Mouse (Mus musculus) midbrain, embryonic 14.5 days (tissue): ENCODE measurements at regions not wholly inside any gene's neighbourhood (a gene's known extent, or its start where the extent isn't known, plus 50 kb on each side); places are given as distances from the start of the nearest gene placed in this dataset.

Source experiments
- ATAC-seq: fragments of 200-750 bp; cut with Nextera tagmentation; 2 replicates; pipeline ENCODE4 v1.8.0; 2017; ENCODE audit warnings: moderate number of reproducible peaks, moderate library complexity; ENCODE audit not compliant: low FRiP score, low TSS enrichment
- DNase-seq: peaks from one replicate; pipeline ENCODE4 v3.0.0-alpha.2; 2015
- H3K27ac ChIP-seq: fragments of 300-500 bp; sonication (generic); replicated peaks from 2 replicates; pipeline ENCODE4 v1.5.1; 2014; ENCODE audit warnings: mild to moderate bottlenecking, low read depth, low read length, moderate library complexity
- H3K27me3 ChIP-seq: fragments of 300-500 bp; sonication (generic); 2 replicates; pipeline ENCODE4 v1.6.1; 2014; ENCODE audit warnings: low read length, control low read depth, mixed read lengths; ENCODE audit not compliant: control insufficient read depth, insufficient read depth
- H3K36me3 ChIP-seq: fragments of 300-500 bp; sonication (generic); 2 replicates; pipeline ENCODE4 v1.6.1; 2014; ENCODE audit warnings: low read length, control low read depth; ENCODE audit not compliant: control insufficient read depth, insufficient read depth
- H3K4me1 ChIP-seq: fragments of 300-500 bp; sonication (generic); 2 replicates; pipeline ENCODE4 v1.6.1; 2014; ENCODE audit warnings: mild to moderate bottlenecking, antibody characterized with exemption, low read length, control low read depth; ENCODE audit not compliant: control insufficient read depth, insufficient read depth
- H3K4me2 ChIP-seq: fragments of 300-500 bp; sonication (generic); 2 replicates; pipeline ENCODE4 v1.6.1; 2014; ENCODE audit warnings: mild to moderate bottlenecking, low read length, moderate library complexity
- H3K4me3 ChIP-seq: fragments of 300-500 bp; sonication (generic); replicated peaks from 2 replicates; pipeline ENCODE4 v1.5.1; 2014; ENCODE audit warnings: low read depth, low read length
- H3K9ac ChIP-seq: fragments of 300-500 bp; sonication (generic); replicated peaks from 2 replicates; pipeline ENCODE4 v1.6.1; 2014; ENCODE audit warnings: mild to moderate bottlenecking, low read length, moderate library complexity
- H3K9me3 ChIP-seq: fragments of 300-500 bp; sonication (generic); 2 replicates; pipeline ENCODE4 v1.6.1; 2016; ENCODE audit warnings: low read length, control low read depth, mixed read lengths; ENCODE audit not compliant: control insufficient read depth
- WGBS: fragments of 180-500 bp; shearing (Covaris S2); extraction: QIAGEN DNeasy Blood & Tissue Kit; methylation state at CpG from one replicate; pipeline ENCODE4 v1.1.7; 2014; 5-methylcytosine and 5-hydroxymethylcytosine counted together

GRCm38 (mm10) chr2:143133931-143134330 lies 55.7 kb downstream of the Otor start:
- ATAC-seq: no peak
- Histone ChIP-seq H3K27me3 (no peaks in the 10 kb centered on the region), H3K9ac (no peak overlapping the region), H3K36me3 (no peaks in the 10 kb centered on the region), H3K9me3 (no peaks in the 10 kb centered on the region), H3K4me1 (no peaks in the 10 kb centered on the region), H3K4me3 (no peak overlapping the region), H3K4me2 (no peak overlapping the region), H3K27ac (no peak overlapping the region)
- DNase-seq: no peak
- WGBS: 91% methylated on average over 2 of the region's 2 CpGs

- no peaks in the 10 kb centered on the region for H3K27me3 ChIP-seq
- no peaks in the 10 kb centered on the region for H3K4me1 ChIP-seq
- DNase-seq (peak; percentile 62), ATAC-seq (no peak)
- H3K9me3 ChIP-seq: no peaks in the 10 kb centered on the region
- 74% methylated on average over 3 of the region's 3 CpGs for WGBS
- H3K27ac ChIP-seq: no peak overlapping the region
- no peak overlapping the region for H3K4me2 ChIP-seq
- H3K36me3 ChIP-seq: no peaks in the 10 kb centered on the region
- no peak overlapping the region for H3K9ac ChIP-seq
- no peak overlapping the region for H3K4me3 ChIP-seq
Observed at GRCm38 (mm10) chr2:143149189-143149588, 70.9 kb downstream of the Otor start.

- Histone ChIP-seq H3K27me3 (no peaks in the 10 kb centered on the region), H3K36me3 (no peaks in the 10 kb centered on the region), H3K4me1 (no peaks in the 10 kb centered on the region), H3K4me2 (no peak overlapping the region), H3K9me3 (no peaks in the 10 kb centered on the region), H3K4me3 (no peak overlapping the region), H3K9ac (no peak overlapping the region), H3K27ac (no peak overlapping the region)
- ATAC-seq: no peak
- DNase-seq: no peak
- WGBS: 86% methylated on average over 8 of the region's 8 CpGs
Observed at GRCm38 (mm10) chr2:143164081-143164984, 86.1 kb downstream of the Otor start.

DNA sequence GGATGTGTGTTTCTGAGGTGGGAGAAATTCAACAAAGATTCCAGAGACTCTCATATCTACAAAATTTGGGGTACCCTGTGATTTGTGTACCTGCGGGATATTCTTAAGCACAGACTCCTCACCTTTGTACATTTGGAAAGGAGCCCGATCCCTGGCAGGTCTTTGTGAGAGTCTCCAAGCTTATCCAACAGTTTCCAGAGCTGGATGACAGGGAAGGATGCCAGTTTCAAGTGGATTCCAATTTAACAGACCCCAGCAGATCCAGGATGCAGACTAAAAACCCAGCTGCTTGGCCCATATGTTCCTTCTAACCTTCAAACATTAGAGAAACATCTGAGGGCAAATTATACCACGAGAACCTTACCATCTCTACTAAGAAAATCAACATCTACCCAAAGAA lies 88.5 kb downstream of the Otor start:
- Histone ChIP-seq H3K4me2 (no peak overlapping the region), H3K27me3 (no peaks in the 10 kb centered on the region), H3K27ac (no peak overlapping the region), H3K9ac (no peak overlapping the region), H3K4me1 (no peaks in the 10 kb centered on the region), H3K9me3 (no peaks in the 10 kb centered on the region), H3K36me3 (no peaks in the 10 kb centered on the region), H3K4me3 (no peak overlapping the region)
- ATAC-seq (no peak), DNase-seq (no peak)
- 82% methylated on average over 3 of the region's 3 CpGs for WGBS

- ATAC-seq (no peak), DNase-seq (no peak)
- Histone ChIP-seq H3K4me1 (no peaks in the 10 kb centered on the region), H3K9me3 (no peaks in the 10 kb centered on the region), H3K27me3 (no peaks in the 10 kb centered on the region), H3K4me2 (no peak overlapping the region), H3K9ac (no peak overlapping the region), H3K36me3 (no peaks in the 10 kb centered on the region), H3K27ac (no peak overlapping the region), H3K4me3 (no peak overlapping the region)
- WGBS: 56% methylated on average over 2 of the region's 2 CpGs
Observed at GRCm38 (mm10) chr2:143170648-143171047, 92.4 kb downstream of the Otor start.

DNA sequence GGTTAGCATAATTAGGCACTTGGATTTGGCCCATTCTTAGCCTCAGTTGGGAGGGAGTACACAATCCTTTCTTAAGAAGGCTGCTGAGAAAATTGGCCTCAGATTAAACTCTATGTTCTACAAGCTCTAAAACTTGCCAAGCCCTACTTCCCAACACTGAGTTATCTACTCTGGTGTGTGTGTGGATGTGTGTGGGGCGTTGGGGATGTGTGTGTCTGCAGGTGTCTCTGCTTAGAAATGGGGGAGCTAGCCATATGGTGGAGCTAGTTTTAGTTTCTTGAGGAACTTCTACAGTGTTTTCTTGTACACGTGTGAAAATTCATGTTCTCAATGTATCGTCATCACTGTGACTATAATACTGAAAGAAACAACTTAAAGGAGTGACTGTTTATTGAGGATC lies 106.3 kb downstream of the Otor start:
- ATAC-seq (no peak), DNase-seq (no peak)
- Histone ChIP-seq H3K27ac (no peak overlapping the region), H3K4me1 (no peaks in the 10 kb centered on the region), H3K4me2 (no peak overlapping the region), H3K9ac (no peak overlapping the region), H3K36me3 (no peaks in the 10 kb centered on the region), H3K27me3 (no peaks in the 10 kb centered on the region), H3K4me3 (no peak overlapping the region), H3K9me3 (no peaks in the 10 kb centered on the region)
- 80% methylated on average over 3 of the region's 3 CpGs for WGBS

DNA sequence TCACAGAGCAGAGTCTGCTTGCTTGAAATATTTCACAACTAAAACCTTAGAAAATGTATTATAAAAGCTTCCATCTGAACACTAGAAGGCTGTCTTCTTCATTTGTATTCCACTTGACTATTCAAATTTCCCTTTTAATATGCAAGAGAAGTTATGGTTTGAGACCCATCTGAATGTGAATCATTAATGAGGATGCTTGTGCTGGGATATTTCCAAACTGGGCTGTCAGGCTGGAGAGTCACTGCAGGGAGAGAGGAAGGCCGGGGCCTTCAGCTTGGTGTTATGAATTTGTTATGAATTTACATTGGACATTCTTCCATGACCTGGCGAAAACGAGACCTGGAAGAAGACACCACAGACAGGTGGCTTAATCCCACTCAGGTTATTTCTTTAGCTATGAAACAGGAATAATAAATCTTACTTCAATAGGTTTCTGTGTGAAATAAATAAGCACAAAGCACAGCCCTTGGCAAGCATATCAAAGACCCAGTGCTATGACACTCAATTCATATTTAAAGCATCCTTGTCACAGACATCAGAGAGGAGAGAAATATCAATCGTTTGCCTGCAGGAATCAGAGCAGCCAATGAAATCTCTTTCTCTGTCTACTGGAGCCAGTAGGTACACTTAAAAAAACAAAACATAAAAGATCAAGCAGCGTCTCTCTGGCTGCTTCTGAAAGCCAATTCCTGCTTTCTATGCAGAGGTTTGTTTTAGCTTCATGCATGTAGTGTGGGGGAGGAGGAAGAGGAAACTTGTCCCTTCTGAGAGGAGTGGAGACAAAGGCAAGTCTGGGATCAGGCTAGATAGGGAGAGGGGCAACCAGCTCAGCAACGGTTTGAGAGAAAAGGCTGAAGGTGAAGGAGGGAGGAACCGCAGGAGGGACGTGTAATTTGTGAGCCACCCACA lies 114.2 kb downstream of the Otor start:
- H3K9ac ChIP-seq: 0 out of 2 replicates have a peak overlapping the region, but pooled peaks have one; percentile 4
- ATAC-seq: peak; percentile 84
- no peaks in the 10 kb centered on the region for H3K9me3 ChIP-seq
- no peaks in the 10 kb centered on the region for H3K36me3 ChIP-seq
- H3K4me1 ChIP-seq: peaks cover 20% of the 10 kb centered on the region
- WGBS: 17% methylated on average over 8 of the region's 8 CpGs
- no peaks in the 10 kb centered on the region for H3K27me3 ChIP-seq
- H3K4me2 ChIP-seq: peak overlapping the region; percentile 21
- peak; percentile 74 for DNase-seq
- H3K4me3 ChIP-seq: no peak overlapping the region
- H3K27ac ChIP-seq: peak overlapping the region; percentile 85

GRCm38 (mm10) chr2:143193165-143193551 lies 114.9 kb downstream of the Otor start:
- ATAC-seq (peak; percentile 12; the same call in 1 of the 2 replicates), DNase-seq (no peak)
- peak overlapping the region; percentile 21 for H3K4me2 ChIP-seq
- H3K9ac ChIP-seq: no peak overlapping the region
- H3K36me3 ChIP-seq: no peaks in the 10 kb centered on the region
- peak overlapping the region; percentile 85 for H3K27ac ChIP-seq
- peaks cover 20% of the 10 kb centered on the region for H3K4me1 ChIP-seq
- H3K9me3 ChIP-seq: no peaks in the 10 kb centered on the region
- no peaks in the 10 kb centered on the region for H3K27me3 ChIP-seq
- H3K4me3 ChIP-seq: no peak overlapping the region
- 22% methylated on average over 5 of the region's 5 CpGs for WGBS
